Mouse (Mus musculus) adrenal gland, adult 8-10 months (tissue): ENCODE measurements around the gene Nop53. TPM values are rescaled to one million over a fixed set of nuclear protein-coding genes. Genes with fewer than 3 reads are reported as not detected.
"Not testable (repeated sequence)": the region's sequence is repeated elsewhere in the genome, so short reads cannot be mapped to it uniquely, and the experiment has no call there.

ENCODE experiments used
- DNase-seq: peaks from one replicate; pipeline ENCODE4 v3.0.0; 2022
- total RNA-seq, 4 experiments: library from RNA; stranded (reverse); gene quantifications; 2 replicates each; pipeline ENCODE4 v1.2.4; 2022

Nop53 gene
- total RNA-seq, 4 experiments from 2014 or later, result 175 to 199 (median 191) TPM

DNA sequence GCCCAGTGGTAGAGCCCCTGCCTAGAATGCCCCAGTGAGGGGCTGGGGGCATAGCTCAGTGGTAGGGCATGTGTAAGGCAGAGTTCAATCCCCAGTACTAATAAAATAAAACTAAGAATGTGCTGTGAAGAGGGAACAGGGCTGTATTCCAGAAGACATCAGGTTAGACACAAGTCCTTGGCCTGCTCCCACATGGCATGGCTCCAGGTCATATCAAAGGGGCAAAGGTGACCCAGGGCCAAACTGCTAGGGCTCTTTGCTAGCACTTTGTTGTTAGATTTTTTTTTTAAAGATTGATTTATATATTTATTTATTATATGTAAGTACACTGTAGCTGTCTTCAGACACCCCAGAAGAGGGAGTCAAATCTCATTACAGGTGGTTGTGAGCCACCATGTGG, 27.5 kb downstream of the Nop53 start:
- DNase-seq, result no peak

DNA sequence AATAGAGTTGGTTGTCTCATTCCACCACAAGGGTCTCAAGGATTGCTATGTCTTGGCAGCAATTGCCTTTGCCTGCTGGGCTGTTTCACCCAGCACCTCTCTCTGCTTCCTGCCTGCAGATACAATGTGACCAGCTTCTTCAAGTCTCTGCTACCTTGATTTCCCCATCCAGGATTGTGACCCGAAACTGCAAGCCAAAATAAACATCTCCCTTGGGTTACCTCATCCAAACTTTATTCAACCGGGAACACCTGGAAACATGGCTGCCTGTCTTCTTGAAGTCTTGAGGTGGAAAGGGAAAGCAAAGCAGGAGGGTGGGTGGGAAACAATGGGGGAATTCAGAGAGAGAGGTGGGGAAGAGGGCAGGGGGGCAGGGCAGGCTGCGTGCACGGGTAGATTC, 28.9 kb downstream of the Nop53 start:
- DNase-seq, result no peak

DNA sequence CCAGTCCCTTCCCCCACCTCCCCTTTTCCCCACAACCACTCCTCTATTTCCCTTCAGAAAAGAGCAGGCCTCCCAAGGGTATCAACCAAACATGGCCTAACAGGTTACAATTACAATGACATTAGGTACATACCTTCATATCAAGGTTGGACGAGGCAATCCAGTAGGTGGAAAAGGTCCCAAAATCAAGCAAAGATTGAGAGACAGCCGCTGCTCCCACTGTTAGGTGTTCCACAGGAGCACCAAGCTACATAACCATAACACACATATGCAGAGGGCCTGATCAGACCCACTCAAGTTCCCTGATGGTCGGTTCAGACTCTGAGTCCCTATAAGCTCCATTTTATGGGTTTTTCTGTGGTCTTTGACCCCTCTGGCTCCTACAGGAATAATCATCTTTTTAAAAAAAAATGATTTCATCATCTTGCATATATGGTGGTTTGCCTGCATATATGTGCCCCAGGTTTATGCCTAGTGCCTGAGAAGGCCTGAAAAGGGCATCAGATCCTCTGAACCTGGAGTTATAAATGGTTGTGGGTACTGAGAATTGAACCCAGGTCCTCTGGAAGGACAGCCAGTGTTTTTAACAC, 29.6 kb downstream of the Nop53 start:
- no peak for DNase-seq

DNA sequence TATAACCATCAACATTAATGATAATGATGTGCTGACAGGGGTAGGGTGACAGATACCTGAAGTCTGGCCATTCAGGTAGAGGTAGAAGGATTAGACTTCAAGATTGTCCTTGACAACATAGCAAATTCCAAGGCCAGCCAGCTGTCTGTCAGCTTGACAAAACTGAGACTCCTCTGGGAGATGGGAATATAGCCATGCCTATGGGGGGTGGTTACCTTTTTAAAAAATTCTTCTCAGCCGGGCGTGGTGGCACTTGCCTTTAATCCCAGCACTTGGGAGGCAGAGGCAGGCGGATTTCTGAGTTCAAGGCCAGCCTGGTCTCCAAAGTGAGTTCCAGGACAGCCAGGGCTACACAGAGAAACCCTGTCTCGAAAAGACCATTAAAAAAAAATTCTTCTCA, 30.2 kb downstream of the Nop53 start:
- not testable (repeated sequence) for DNase-seq

DNA sequence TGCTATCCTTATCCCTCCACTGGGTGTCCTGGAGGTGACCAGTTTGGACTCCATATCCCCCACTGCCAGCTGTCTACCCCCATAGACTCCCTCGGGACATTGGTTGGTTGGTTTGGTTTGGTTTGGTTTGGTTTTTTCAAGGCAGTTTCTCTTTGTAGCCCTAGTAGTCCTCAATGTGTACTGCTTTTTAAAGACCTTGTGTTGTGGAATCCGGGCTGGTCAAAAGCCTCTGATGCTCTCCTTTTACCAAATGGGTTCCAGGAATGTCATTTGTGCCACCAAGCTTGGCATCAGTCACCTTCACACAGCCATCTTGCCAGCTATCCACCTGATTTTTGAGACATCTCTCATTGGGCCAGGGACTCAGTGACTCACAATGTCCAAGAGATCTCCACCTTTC, 31.1 kb downstream of the Nop53 start:
- DNase-seq, result no peak

DNA sequence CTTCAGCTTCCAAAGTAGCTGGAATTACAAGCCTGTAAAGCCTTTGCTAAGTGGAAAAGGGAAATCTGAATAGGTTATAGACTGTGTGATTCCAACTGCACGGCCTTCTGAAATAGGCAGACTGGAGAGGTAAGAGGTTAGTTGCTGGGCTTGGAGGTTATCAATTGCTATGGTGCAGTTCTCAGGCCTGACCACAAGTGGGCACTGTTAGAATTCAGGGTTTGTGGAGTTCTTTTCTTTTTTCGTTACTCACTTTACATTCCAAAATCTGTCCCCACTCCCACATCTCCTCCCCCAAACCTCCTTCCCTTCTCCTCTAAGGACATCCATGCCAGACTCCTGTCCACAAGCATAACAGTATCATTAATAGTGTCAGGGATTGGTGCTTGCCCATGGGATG, 31.6 kb downstream of the Nop53 start:
- no peak for DNase-seq

DNA sequence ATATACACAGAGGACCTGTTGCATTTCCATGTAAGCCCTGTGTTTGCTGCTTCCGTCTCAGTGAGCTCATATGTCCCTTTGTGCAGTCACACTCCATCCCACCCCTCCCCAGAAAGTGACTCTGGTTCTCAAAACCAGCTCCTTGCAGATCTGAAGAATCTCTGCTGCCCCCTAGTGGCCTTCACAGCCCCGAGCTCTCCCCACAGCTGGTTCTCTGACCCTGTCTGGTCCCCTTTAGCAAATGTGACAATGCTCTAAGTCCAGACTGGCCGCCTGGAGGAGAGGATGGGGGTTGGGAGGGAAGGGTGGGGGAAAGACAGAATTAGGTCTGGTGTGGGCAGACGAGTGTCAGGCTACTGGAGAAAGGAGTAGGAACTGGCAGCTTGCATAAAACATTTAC, 33.7 kb downstream of the Nop53 start:
- DNase-seq, result peak; percentile 37

DNA sequence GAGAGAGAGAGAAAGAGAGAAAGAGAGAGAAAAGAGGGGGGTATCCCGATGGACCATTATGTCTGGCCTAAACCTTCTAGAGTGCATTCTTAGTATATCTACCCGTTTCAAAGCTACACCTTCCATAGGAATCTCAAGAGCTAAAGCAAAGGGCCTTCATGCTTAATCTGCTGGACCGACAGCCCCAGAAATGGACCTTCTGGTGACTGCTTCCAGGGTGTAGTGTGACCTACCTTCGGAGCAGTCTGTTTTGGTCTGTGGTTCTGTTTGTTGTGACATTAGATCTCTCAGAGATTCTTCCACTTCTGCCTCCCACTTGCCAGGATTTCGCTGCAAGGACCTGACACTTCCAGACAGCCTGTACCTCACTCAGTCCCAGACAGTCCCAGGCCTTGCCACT, 35.4 kb downstream of the Nop53 start:
- DNase-seq, result no peak

DNA sequence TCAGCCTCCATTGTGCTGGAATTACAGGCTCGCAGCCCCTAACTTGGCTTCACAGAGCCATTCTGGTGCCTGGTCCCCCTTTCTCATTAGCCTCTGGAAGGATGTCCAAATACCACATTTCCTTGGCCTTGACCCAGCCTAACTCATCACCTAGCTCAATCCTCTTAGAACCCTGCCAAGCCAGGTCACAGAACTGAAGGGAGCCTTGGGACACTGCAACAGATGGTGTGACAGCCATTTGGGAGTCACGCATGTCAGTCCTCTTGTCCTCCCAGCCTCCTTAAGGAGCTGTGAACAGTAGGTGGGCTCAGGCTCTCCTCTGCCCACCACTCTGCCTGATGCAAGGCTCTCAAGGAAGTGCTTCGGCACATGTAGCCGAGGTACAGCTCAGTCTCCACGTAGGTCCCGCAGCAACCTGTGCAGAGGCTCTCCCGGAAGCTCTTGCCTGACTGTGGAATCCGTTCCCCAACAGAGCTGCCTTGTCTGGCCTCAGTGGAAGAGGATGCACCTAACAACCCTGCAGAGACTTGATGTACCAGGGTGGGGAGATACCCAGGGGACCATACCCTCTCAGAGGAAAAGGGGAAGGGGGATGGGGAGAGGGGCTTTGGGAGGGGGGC, 37.8 kb downstream of the Nop53 start:
- no peak for DNase-seq

DNA sequence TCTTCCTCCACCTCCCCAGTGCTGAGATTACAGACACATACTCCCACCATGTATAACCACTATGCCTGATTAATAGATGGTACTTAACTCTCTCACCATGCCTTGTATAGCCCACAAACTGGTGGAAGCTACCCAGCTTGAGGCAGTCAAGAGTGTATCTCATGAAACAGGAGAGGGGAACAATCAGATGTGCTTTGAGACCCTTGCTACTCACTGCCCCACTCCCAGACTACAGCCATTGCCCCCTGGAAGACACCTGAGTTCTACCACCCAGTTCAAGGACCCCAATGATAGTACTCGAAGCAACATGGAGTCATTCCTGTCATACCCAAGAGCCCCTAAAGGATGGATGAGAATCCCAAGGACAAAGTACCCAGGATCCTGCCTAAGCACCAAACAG, 39.3 kb downstream of the Nop53 start:
- no peak for DNase-seq

DNA sequence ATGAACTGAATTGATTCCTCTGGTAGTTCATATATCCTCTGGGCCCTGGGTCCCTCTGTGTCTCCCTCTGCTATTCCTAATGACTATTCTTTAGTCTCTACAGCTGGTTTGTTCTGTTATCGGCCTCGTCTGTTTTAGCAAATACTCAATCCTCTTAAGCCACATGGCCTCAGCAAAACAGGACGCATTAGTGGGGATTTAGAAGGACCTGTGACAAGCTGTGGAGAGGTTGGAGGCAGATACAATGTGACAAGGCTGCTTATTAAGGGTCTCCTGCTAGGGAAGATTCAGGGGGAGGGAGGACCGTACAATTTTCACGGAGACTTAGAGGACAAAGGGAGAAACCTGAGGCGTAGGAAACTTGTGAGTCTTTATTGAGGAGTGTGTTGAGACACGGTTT, 40.0 kb downstream of the Nop53 start:
- DNase-seq, result no peak

DNA sequence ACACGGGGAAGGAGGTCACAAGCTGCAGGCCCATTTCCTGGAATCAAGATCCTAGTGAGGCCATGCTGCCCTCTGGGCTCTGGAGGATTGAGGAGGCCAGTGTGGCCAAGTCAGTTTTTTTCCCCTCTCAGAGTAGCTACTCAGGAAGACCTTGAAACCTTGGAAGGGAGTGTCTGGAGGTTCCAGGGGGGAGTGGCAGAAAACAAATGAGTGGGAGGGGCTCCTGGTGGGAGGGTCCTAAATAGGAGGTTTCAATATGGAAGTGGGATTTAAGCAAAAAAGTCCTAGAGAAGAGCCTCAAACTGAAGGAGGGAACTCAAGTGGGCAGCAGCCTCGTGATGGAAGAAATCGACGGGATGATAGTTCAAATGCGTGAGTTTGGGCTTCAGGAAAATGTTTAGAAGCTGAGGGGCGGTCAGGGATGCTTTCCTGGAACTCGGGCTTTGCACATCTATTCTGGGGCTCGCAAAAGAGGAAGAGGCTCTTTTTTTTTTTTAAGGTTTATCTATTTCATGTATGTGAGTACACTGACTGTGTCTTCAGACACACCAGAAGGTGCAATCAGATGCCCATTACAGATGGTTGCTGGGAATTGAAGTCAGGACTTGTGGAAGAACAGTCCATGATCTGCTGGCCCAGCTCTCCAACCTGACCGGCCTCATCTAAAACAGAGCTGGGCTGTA, 44.4 kb downstream of the Nop53 start:
- no peak for DNase-seq

DNA sequence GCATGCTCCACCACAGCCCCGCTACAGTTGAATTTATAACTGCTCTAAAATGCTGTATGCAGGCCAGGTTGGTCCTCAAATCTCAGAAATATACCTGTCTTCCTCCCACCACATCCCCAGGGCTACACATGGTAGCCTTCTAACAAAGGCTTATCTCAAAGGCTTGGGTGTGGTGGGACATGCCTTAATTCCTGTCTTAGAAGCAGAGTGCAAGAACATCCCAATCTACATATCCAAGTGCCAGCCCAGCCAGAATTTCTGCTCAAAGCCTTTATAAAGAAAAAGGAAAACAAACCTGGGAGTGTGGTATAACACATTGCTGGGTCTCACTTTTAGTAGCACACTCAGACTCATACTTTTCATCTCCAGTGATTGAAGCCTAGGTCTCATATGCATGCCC, 51.6 kb downstream of the Nop53 start:
- no peak for DNase-seq

Other genes starting within 250 kb of the Nop53 start
- not detected for gene Obox5, start 195.9 kb downstream of the Nop53 start, total RNA-seq
- gene Obox6, start 106.4 kb downstream of the Nop53 start, total RNA-seq, result not detected
- not detected for gene Crx, start 66.1 kb downstream of the Nop53 start, total RNA-seq
- not detected for gene Crxos, start 63.5 kb downstream of the Nop53 start, total RNA-seq
- 100 to 1,000 TPM; 169 to 222 (median 210) TPM for gene Selenow, start 23.7 kb downstream of the Nop53 start, total RNA-seq
- 10 to 100 TPM; 23.3 to 100.0 (median 41.1) TPM for gene Ehd2, start 21.5 kb upstream of the Nop53 start, total RNA-seq
- 10 to 100 TPM in 3 of 4 experiments, 1 to 10 TPM in 1; 7.2 to 16.9 (median 10.6) TPM for gene Bicra, start 101.8 kb upstream of the Nop53 start, total RNA-seq
- gene Zfp541, start 115.7 kb upstream of the Nop53 start, total RNA-seq, result under 1 TPM in 3 of 4 experiments, not detected in 1; 0.10 to 0.28 (median 0.12) TPM
- 100 to 1,000 TPM; 175 to 194 (median 175) TPM for gene Napa, start 152.4 kb upstream of the Nop53 start, total RNA-seq
- 10 to 100 TPM; 19.6 to 35.1 (median 30.2) TPM for gene Kptn, start 173.8 kb upstream of the Nop53 start, total RNA-seq
- gene Slc8a2, start 183.8 kb upstream of the Nop53 start, total RNA-seq, result 1 to 10 TPM; 2.8 to 5.5 (median 4.1) TPM
- 10 to 100 TPM; 11.5 to 27.5 (median 19.7) TPM for gene Meis3, start 229.0 kb upstream of the Nop53 start, total RNA-seq